Mouse (Mus musculus) kidney, adult 2 months (tissue): ENCODE results near the gene Spert. TPM values are rescaled to one million over a fixed set of nuclear protein-coding genes. Genes with fewer than 3 reads are reported as not detected.

Source experiments
- DNase-seq: peaks from one replicate; pipeline ENCODE4 v3.0.0; 2021
- H3K27ac ChIP-seq: fragments of 200-500 bp; 2 replicates; pipeline ENCODE4 v1.5.1; 2012; ENCODE audit warnings: low read depth, low read length, control low read depth, inconsistent platforms; ENCODE audit not compliant: insufficient read depth
- H3K27me3 ChIP-seq: fragments of 200-500 bp; replicated peaks from 2 replicates; pipeline ENCODE4 v1.6.1; 2012; ENCODE audit warnings: mild to moderate bottlenecking, moderate library complexity, low read length, inconsistent platforms; ENCODE audit not compliant: control insufficient read depth, insufficient read depth
- H3K36me3 ChIP-seq: fragments of 200-500 bp; 2 replicates; pipeline ENCODE4 v1.6.1; 2012; ENCODE audit warnings: mild to moderate bottlenecking, moderate library complexity, low read length, inconsistent platforms; ENCODE audit not compliant: control insufficient read depth, insufficient read depth
- H3K4me1 ChIP-seq: fragments of 200-500 bp; 2 replicates; pipeline ENCODE4 v1.6.1; 2011; ENCODE audit warnings: low read length; ENCODE audit not compliant: control insufficient read depth, insufficient read depth
- H3K4me3 ChIP-seq: fragments of 200-500 bp; 2 replicates; pipeline ENCODE4 v1.5.1; 2011; ENCODE audit warnings: mild to moderate bottlenecking, low read depth, low read length, control low read depth; ENCODE audit not compliant: insufficient read depth
- CTCF ChIP-seq: fragments of 200-500 bp; conservative IDR thresholded peaks from 2 replicates; pipeline ENCODE4 v1.5.1; 2011; ENCODE audit warnings: low read depth, mild to moderate bottlenecking, control low read depth, low read length, moderate library complexity, mixed read lengths; ENCODE audit not compliant: insufficient read depth, insufficient read length
- POLR2A ChIP-seq: fragments of 200-500 bp; IDR thresholded peaks from one replicate; pipeline ENCODE4 v1.6.1; 2011; ENCODE audit warnings: low read depth, low read length, control low read depth
- WGBS: fragments of 180-500 bp; shearing (Covaris S2); methylation state at CpG from one replicate; pipeline ENCODE4 v1.1.7; 2018; 5-methylcytosine and 5-hydroxymethylcytosine counted together
- polyA plus RNA-seq: library from polyadenylated mRNA; depleted of rRNA; stranded (reverse); fragments of >200 nt; gene quantifications from 2 replicates; pipeline ENCODE4 v1.2.3, GENCODE M21; 2012; rRNA removed

Gene Spert
- polyA plus RNA-seq: 0.27 and 0.69 TPM in 2 replicates

DNA sequence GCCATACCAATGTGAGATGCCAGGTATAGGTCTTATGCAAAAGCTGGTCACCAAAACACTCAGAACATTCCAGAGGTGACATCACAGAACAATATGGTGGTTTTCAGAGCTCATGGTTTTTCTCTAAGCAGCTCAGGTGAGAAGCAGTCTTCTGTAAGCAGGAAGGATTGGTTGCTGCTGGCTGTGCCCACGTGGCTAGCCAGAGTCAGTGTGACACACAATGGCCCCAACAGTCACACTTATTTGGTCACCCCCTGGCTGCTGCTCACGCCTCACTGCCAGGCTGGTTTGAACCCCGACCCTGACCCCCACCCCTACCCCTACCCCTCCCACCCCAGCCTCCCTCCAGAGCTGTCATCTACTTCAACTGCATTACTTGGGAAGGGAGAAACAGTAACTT is at the start of gene Spert:
Gene Spert (minus strand): TSS at position 139 of the 400 bp plus-strand sequence.
- H3K27ac ChIP-seq: no peak within 1 kb of the TSS
- H3K4me1 ChIP-seq: no peaks in the 10 kb centered on the region
- WGBS: 61% methylated on average over 3 of the region's 3 CpGs
- H3K27me3 ChIP-seq: no peaks in the 10 kb centered on the region
- DNase-seq: no peak
- no peak for TF ChIP-seq POLR2A
- no peak for TF ChIP-seq CTCF
- no peak within 1 kb of the TSS for H3K4me3 ChIP-seq
- no peaks in the 10 kb centered on the region for H3K36me3 ChIP-seq

DNA sequence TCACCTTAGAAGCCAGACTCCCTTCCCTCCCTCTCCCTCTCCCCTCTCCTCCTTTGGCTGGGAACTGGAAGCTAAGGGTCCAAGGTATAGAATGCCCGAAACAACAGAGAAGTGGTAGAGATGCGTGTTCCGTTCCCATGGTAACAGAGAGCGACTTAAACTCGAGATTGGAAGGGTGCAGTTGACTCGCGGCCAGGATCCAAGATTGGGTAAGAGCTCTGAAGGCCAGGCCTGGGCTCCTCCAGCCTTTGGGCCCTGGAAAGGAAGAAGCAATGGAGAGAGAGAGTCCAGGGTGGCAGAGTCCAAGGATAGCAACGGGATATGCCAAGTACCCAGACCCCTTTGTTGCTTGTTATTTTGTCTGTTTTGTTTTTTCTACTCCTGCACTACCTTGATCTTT is 49.2 kb upstream of the Spert start, which contains the start of gene Erich6b:
Gene Erich6b (plus strand): TSS at position 180 of the 400 bp plus-strand sequence.
- H3K4me1 ChIP-seq: no peaks in the 10 kb centered on the region
- H3K4me3 ChIP-seq: no peak within 1 kb of the TSS
- DNase-seq: no peak
- H3K27ac ChIP-seq: no peak within 1 kb of the TSS
- no peak for TF ChIP-seq CTCF
- TF ChIP-seq POLR2A: no peak
- no peaks in the 10 kb centered on the region for H3K27me3 ChIP-seq
- no peaks in the 10 kb centered on the region for H3K36me3 ChIP-seq
- 83% methylated on average over 8 of the region's 8 CpGs for WGBS

DNA sequence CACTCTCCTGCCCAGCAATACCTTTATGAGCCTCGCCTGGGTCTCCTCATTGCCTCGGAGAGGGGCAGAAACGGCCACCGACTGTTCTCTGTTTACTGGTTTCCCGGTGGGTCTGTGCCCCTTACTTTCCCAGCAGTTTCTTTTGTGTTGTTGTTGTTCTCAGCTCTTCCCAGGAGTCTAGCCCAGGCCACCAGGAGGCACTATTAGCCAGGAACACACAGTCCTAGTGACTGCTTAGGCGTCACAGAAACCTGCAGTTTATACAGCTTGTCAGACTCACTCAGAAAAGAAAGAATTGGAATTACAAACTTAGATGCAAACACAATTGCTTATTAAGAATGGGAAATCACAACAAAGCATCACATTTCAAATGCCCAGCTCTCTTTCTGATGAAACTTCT is 48.5 kb upstream of the Spert start:
- no peaks in the 10 kb centered on the region for H3K4me1 ChIP-seq
- DNase-seq: peak; percentile 41
- H3K4me3 ChIP-seq: no peak overlapping the region
- no peaks in the 10 kb centered on the region for H3K27me3 ChIP-seq
- H3K27ac ChIP-seq: no peak overlapping the region
- 70% methylated on average over 6 of the region's 6 CpGs for WGBS
- TF ChIP-seq POLR2A (no peak), CTCF (peak; percentile 56)
- H3K36me3 ChIP-seq: no peaks in the 10 kb centered on the region

DNA sequence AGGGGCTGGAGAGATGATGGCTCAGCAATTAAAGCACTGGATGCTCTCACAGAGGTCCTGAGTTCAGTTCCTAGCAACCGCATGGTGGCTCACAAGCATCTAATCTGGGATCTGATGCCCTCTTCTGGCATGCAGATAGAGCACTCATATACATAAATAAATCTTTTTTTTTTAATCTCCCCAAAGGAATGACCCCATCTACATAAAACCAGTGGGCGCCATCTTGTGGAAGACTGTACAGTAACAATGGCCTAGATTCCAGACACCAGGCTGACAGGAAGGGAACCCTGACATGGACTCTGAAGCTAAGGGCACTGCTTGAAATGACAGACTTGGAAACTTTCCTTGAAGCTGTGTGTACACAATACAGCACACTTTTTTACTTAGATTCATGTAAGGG is 47.9 kb upstream of the Spert start:
- Histone ChIP-seq H3K27ac (no peak overlapping the region), H3K4me1 (no peaks in the 10 kb centered on the region), H3K4me3 (no peak overlapping the region), H3K27me3 (no peaks in the 10 kb centered on the region), H3K36me3 (no peaks in the 10 kb centered on the region)
- WGBS: 90% methylated on average over 2 of the region's 2 CpGs
- no peak for TF ChIP-seq POLR2A
- TF ChIP-seq CTCF: peak; percentile 33; the same call in 1 of the 2 replicates
- peak; percentile 52 for DNase-seq

DNA sequence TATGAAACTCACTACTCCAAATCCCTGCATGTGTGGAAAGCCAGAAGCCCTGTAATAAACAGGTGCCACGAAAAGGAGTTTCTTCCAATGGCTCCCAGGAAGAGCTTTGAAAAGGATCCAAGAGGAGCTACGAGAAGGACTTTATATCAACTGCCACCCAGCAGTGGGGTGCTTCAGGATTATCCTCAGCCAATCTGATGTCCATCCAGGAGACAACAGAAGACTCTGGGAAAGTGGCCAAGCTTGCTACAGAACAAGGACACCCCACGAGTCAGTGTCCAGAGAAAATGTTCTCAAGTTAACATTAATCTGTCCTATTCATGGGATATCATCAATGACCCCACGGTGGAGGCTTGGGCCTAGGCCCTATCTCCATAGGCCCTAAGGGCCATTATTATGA is 44.7 kb upstream of the Spert start:
- DNase-seq: no peak
- WGBS: 73% methylated on average over 4 of the region's 4 CpGs

DNA sequence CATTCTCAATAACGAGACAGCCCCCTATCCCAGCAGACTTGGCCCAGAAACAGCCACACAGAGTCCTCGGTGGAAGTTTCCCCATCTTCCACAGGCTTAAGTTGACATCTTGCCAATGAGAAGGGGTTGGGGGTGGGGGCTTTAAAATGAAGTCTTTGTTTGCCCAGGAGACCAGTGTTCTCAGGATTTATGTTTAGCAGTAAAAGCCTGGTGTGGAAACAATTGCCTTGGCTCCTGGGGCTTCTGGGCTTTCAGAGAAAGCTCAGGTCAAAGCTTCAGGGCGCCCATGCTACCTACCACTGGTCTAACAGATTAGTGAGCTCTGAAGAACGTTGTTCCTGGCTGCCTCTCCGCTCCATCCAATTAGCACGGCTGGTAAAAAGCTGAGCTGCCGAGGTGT is 43.2 kb upstream of the Spert start:
- H3K27ac ChIP-seq: no peak overlapping the region
- no peaks in the 10 kb centered on the region for H3K27me3 ChIP-seq
- H3K36me3 ChIP-seq: no peaks in the 10 kb centered on the region
- no peaks in the 10 kb centered on the region for H3K4me1 ChIP-seq
- TF ChIP-seq CTCF (no peak), POLR2A (no peak)
- no peak overlapping the region for H3K4me3 ChIP-seq
- 70% methylated on average over 7 of the region's 7 CpGs for WGBS
- DNase-seq: no peak

More for the DNA sequence above, 44.7 kb upstream of the Spert start:
- no peaks in the 10 kb centered on the region for H3K4me1 ChIP-seq
- H3K27me3 ChIP-seq: no peaks in the 10 kb centered on the region
- H3K36me3 ChIP-seq: no peaks in the 10 kb centered on the region
- TF ChIP-seq POLR2A: no peak
- TF ChIP-seq CTCF: no peak
- H3K4me3 ChIP-seq: no peak overlapping the region
- H3K27ac ChIP-seq: no peak overlapping the region

DNA sequence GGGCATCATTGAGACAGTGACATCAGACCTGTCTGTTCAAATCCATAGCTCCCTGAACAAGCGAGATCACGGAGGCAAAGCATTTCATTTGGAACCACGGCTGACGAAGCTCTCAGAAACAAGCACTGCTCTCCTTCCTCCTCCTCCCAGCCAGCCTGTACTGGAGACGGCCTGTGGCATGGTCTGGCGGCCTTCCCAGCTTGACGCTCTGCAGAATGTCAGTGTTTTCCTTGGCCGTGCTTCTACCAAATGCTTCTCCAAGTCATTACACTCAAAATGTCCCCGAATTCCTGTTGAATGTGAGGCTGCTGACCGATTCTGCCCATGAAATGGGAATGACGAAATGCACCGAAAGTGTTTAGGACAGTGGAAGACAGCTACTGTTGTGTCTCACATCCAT is 42.4 kb upstream of the Spert start:
- Histone ChIP-seq H3K27ac (no peak overlapping the region), H3K36me3 (no peaks in the 10 kb centered on the region), H3K4me3 (no peak overlapping the region), H3K4me1 (no peaks in the 10 kb centered on the region), H3K27me3 (no peaks in the 10 kb centered on the region)
- 44% methylated on average over 12 of the region's 12 CpGs for WGBS
- TF ChIP-seq CTCF: no peak
- no peak for TF ChIP-seq POLR2A
- DNase-seq: peak; percentile 75

DNA sequence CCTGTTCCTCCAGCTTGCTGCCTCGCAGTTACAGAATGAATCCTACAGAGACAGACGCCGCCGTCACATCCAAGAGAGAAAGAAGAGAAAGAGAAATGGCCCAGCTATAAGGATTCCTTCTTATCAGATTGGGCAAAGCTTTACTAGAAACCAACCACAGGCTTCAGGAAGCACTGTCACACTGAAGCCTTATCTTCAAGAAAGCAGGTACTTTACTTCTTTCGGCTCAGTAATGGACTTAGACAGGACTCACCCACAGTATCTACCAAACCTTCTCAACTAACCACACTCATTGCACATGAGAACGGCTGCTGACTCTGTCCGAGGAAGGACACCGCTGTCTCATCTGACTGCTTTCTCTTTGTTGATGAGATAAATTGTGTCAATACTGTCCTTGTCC is 36.0 kb upstream of the Spert start:
- DNase-seq: no peak
- TF ChIP-seq CTCF: no peak
- no peak for TF ChIP-seq POLR2A
- Histone ChIP-seq H3K36me3 (no peaks in the 10 kb centered on the region), H3K4me3 (no peak overlapping the region), H3K27ac (no peak overlapping the region), H3K4me1 (no peaks in the 10 kb centered on the region), H3K27me3 (no peaks in the 10 kb centered on the region)
- 92% methylated on average over 8 of the region's 8 CpGs for WGBS
